Mouse (Mus musculus) urinary bladder, adult 2 months (tissue): Measurements from ENCODE around the gene Mtmr10. TPM values are rescaled to one million over a fixed set of nuclear protein-coding genes. Genes with fewer than 3 reads are reported as not detected.

Experiments used
- DNase-seq: peaks from one replicate; pipeline ENCODE4 v3.0.0; 2022; ENCODE audit warnings: low spot score
- polyA plus RNA-seq: library from polyadenylated mRNA; depleted of rRNA; stranded (reverse); fragments of >200 nt; gene quantifications from 2 replicates; pipeline ENCODE4 v1.2.3, GENCODE M21; 2012

The Mtmr10 gene
- polyA plus RNA-seq, 1 experiment, result 15.8 TPM

GRCm38 (mm10) chr7:64291722-64292121 is 4.3 kb downstream of the Mtmr10 start:
- no peak for DNase-seq

GRCm38 (mm10) chr7:64296286-64297010 is 9.0 kb downstream of the Mtmr10 start:
- DNase-seq, result no peak

DNA sequence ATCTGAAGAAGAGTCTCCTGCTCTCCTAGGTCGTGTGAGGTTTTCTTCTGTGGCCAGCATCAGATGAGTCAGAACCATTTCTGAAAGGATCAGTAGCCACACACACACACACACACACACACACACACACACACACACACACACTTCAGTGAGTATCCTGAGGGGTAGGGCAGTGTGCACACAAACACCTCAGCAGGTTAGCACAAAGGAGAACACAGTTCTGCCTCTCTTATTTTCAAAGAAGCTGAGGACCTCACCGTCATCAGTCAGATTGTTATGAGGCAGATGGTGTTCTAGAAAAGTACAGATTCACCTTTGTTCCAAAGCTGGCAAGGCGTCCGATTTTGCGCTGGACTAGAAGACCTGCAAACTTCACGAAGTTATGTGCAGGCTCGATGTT is 22.8 kb downstream of the Mtmr10 start:
- DNase-seq, result no peak

DNA sequence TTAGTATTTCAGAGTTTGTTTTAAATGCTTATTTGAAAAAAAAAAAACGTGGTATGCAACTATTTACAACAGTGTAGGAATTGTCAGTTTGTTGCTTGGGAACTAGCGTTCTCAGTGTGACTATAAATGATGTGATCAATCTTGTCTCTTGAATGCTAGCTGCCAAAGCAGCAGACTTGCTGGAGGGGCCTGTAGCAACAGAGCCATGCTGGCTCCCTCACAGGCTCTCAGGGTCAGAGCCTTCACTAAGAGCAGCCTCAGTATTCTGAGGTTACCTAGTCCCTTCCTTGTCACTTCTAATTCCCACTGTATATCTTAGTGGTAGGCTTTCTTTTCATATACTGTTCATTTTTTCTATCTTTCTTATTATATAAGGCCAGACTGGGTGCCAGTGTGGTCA is 23.3 kb downstream of the Mtmr10 start:
- DNase-seq, result no peak

GRCm38 (mm10) chr7:64312811-64313210 is 25.4 kb downstream of the Mtmr10 start:
- no peak for DNase-seq

GRCm38 (mm10) chr7:64321125-64321524 is 33.7 kb downstream of the Mtmr10 start:
- no peak for DNase-seq

- DNase-seq, result no peak
Measured at GRCm38 (mm10) chr7:64321658-64322057, 34.2 kb downstream of the Mtmr10 start.

DNA sequence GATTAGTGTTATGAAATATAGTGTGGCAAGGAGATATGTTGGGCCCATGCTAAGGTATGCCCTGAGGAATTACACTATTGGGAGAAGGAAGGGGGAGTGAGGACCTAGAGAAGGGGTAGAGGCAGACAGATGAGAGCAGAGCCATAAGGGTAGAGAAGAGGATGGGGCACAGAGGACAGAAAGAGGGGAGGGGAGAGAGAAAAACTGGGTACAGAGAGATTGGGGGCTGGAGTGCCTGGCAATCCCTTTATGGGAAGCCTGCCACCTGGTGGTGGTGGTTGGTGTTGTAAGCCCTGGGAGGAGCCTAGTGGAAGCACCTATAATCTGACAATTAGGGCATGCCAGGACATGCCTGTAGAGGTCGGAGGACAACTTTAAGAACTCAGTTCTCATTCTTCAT is 39.4 kb downstream of the Mtmr10 start:
- peak; percentile 68 for DNase-seq

- DNase-seq, result no peak
Measured at GRCm38 (mm10) chr7:64327486-64327885, 40.0 kb downstream of the Mtmr10 start.

DNA sequence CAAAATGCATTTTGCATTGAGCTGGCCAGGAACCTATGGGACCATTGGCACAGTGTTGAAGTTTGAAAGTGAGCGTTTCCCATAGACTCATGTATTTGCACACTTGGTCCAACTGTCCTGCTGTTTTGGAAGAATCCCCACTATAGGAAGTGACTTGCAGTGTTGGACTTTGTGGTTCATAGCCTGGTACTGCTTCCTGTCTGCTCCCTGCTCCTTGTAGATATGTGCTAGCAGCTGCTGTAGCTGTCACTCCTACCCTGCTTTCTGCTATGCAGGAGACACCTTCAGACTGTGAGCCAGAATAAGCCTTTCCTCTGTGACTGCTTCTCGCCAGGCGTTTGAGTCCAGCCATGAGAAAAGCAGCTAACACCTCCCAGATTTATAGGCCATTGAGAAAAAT is 43.9 kb downstream of the Mtmr10 start:
- no peak for DNase-seq

DNA sequence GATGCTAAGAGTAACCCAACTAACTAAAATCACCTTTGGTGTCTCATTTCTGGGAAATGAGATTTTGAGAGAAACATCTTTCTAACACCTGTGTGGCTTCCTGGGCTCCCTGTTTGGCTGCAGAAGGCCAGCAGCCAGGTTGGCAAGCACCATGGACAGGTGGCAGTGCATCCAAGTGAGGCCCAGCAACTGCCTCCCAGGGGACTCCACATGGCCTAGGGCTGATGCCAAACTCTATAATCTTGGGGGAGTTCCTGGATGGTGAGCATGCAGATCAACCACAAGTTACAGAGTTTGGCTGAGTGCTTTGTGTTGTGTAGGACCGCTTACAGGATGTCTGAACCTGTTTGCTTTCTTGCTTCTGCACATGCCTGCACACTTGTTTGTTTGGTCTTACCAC is 45.2 kb downstream of the Mtmr10 start:
- DNase-seq, result no peak

DNA sequence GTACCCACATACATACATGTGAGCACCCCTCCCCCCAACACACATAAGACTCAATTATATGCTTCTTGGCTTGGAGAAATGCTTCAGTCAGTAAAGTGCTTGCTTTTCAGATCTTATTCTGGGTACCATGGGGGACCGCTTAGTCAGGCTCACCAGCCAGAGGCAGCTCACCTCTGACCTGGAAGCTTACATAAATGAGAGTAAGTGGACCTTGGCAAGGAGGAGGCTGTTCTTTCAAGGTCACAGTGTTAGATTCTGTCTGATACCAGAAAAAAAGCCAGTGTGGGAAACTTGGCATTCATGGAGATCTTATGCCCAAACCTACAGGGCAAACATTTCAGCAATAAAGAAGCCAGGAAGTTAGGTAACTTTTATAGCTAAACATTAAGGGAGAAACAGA is 60.4 kb downstream of the Mtmr10 start:
- no peak for DNase-seq

GRCm38 (mm10) chr7:64349147-64349861 is 61.9 kb downstream of the Mtmr10 start:
- no peak for DNase-seq

DNA sequence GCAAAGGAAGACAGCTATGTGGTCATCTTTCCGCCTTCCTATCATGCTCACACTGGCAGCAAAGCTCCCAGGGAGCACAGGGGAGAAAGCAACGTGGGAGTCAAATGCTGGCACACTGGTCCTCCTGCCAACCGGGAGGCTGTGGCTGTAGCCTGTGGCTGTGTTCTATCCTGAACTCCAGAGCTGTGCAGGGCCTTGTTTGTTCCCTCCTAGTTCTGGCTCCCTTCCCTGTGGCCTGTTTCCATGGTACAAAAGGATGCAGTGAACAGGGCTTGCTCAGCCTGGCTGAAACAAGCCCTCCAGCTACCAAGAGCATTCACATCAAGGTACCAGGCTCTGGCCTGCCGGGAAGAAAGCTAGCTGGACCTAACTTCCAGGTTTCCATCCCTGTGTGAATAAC is 63.6 kb downstream of the Mtmr10 start:
- DNase-seq, result no peak

- DNase-seq, result no peak
Measured at GRCm38 (mm10) chr7:64354206-64354605, 66.8 kb downstream of the Mtmr10 start.

- no peak for DNase-seq
Measured at GRCm38 (mm10) chr7:64356661-64357060, 69.2 kb downstream of the Mtmr10 start.

- DNase-seq, result no peak
Measured at GRCm38 (mm10) chr7:64357405-64357804, 70.0 kb downstream of the Mtmr10 start.

DNA sequence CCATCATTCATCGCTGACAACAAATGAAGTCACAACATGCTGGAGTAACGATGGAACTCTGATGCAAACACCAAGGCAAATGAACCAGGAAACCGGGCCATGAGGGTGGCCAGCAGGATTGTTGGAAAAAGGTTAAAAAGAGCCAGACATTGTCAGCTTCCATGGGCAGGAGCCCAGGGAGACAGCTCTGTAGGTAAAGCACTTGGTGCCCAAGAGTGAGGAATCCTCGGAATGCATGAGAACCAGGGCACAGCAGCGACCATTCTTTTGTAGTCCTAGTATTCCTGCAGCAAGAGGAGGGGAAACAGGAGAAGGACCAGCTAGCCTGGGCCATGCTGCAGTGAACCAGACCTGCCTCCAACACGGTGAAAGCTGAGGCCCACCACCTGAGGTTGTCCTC is 71.2 kb downstream of the Mtmr10 start:
- no peak for DNase-seq

DNA sequence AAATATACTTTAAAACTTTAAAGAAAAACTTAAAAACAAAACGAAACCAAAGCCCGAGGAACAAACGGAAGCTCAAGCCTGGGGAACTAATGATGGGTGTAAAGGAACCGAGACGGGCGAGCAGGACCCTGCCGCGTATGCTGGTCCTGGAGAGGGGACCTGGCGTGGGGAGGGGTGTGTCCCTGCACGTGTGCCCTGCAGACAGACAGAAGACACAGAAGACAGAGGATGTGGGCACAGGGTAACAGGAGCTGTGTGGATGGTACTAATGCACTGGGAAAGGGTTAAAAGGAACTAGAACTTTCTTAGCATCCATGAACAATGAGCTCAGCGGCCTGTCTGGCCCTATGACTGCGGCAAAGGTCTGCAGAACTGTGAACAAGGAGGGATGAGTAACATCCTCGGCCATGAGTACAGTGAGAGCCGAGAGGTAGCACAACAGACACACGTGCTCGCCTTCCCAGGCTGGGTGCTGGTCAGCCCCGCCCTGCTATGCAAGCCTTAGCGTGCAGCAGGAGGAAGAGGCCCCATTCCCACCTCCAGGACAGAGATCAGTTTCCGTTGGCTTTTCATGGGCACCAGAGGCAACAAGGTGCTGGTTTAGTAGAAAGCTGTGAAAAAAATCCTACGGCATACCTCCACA is 72.6 kb downstream of the Mtmr10 start:
- DNase-seq, result no peak

DNA sequence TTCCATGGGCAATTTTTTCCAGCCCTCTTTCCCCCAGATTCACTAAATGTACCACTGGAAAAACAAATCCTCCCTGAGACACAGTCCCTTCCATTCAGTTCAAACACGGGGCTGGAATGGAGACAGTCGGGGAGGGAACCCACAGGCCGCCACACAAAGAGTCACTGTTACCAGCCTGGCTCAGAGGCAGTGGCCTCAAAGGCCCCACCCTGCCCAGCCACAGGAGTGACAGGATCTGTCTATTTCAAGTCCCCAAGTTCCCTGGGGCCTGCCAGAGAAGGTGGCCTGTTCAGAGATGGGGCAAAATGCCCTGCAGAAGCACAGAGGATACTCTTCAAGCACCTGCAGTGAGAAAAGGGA is 73.1 kb downstream of the Mtmr10 start:
- DNase-seq, result no peak

DNA sequence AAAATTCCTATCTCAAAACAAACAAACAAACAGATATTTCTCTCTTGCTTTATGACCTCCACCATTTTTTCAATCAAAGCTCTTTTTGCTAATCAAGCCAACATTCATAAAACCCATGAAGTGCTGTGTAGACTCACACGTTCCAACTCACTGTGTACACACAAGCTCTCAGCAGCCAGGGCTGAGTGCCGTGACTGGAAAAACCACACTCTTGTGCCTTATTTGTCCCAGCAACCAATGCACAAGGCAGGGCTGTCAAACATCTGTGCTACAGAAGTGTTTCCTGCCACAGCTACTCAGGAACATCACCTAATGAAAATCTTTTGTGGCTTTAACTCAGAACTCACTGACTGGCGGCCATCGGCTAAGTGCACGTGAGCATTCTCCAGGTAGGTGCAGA is 78.4 kb downstream of the Mtmr10 start:
- no peak for DNase-seq

DNA sequence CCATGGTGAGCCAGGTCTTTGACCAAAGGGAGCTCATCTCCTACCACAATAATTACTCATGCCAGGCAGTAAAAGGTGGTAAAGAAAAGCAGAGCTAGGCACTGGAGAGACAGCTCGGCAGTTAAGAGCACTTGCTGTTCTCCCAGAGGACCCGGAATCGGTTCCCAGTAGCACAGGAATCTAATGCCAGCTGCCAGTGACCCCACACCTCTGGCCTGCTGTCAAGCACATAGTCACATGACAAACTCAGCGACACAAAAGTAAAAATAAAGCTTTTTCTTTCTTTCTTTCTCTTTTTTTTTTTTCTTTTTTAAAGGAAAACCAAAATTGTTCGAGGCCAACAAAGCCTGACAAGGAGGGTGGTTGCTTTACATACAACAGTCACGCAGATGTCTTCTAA is 82.4 kb downstream of the Mtmr10 start:
- no peak for DNase-seq
